Mouse (Mus musculus): ENCODE results near the gene Hoxd9. TPM values are rescaled to one million over a fixed set of nuclear protein-coding genes. Genes with fewer than 3 reads are reported as not detected.

The Hoxd9 gene
- total and polyA plus RNA-seq, 3 experiments = 0.10 to 0.29 (median 0.16) TPM

- Histone ChIP-seq H3K36me3 (ENCODE audit: control insufficient read depth, insufficient read depth, low read length) (no peaks in the 10 kb centered on the region), H3K27me3 (ENCODE audit: control insufficient read depth, insufficient read depth, low read length) (peaks cover 24% of the 10 kb centered on the region), H3K4me3 (no peak overlapping the region), H3K79me2 (replicated peaks; ENCODE audit: control insufficient read depth, insufficient read depth, low read length) (no peaks in the 10 kb centered on the region), H3K4me1 (ENCODE audit: control insufficient read depth, insufficient read depth, low read length) (no peaks in the 10 kb centered on the region), H3K9ac (ENCODE audit: low read depth, low read length) (no peak overlapping the region), H3K27ac (no peak overlapping the region)
- intact Hi-C loops (cut with DNase I) = no loop called here
- WGBS = 6% methylated on average over 36 of the region's 36 CpGs
- TF ChIP-seq POLR2A (IDR thresholded peaks at IDR 0.05; ENCODE audit: insufficient read depth, low read depth, low read length) (no peak), CTCF (IDR thresholded peaks at IDR 0.05) (no peak), EP300 (IDR thresholded peaks at IDR 0.05; ENCODE audit: insufficient read depth, low read depth, low read length) (no peak)
- DNase-seq = peak in 1 of 2 experiments; percentile 49
These were observed 30.2 kb upstream of the Hoxd9 start for GRCm38 (mm10) chr2:74667191-74667841.

GRCm38 (mm10) chr2:74667842-74668357 is 29.6 kb upstream of the Hoxd9 start, which contains the start of gene Hoxd13:
TSS of gene Hoxd13 (plus strand) at chr2:74668310.
- Histone ChIP-seq H3K4me3 (peak within 1 kb of the TSS; percentile 36), H3K27me3 (ENCODE audit: control insufficient read depth, insufficient read depth, low read length) (peaks cover 26% of the 10 kb centered on the region), H3K9ac (ENCODE audit: low read depth, low read length) (no peak within 1 kb of the TSS), H3K27ac (no peak within 1 kb of the TSS), H3K4me1 (ENCODE audit: control insufficient read depth, insufficient read depth, low read length) (no peaks in the 10 kb centered on the region), H3K79me2 (replicated peaks; ENCODE audit: control insufficient read depth, insufficient read depth, low read length) (no peaks in the 10 kb centered on the region), H3K36me3 (ENCODE audit: control insufficient read depth, insufficient read depth, low read length) (no peaks in the 10 kb centered on the region)
- intact Hi-C loops (cut with DNase I) = no loop called here
- no peak for DNase-seq
- WGBS = 1% methylated on average over 45 of the region's 51 CpGs
- TF ChIP-seq CTCF (IDR thresholded peaks at IDR 0.05) (no peak), POLR2A (IDR thresholded peaks at IDR 0.05; ENCODE audit: insufficient read depth, low read depth, low read length) (no peak), EP300 (IDR thresholded peaks at IDR 0.05; ENCODE audit: insufficient read depth, low read depth, low read length) (no peak)

GRCm38 (mm10) chr2:74668370-74669229 is 28.9 kb upstream of the Hoxd9 start:
- Histone ChIP-seq H3K27me3 (ENCODE audit: control insufficient read depth, insufficient read depth, low read length) (peaks cover 24% of the 10 kb centered on the region), H3K27ac (no peak overlapping the region), H3K79me2 (replicated peaks; ENCODE audit: control insufficient read depth, insufficient read depth, low read length) (no peaks in the 10 kb centered on the region), H3K36me3 (ENCODE audit: control insufficient read depth, insufficient read depth, low read length) (no peaks in the 10 kb centered on the region), H3K4me1 (ENCODE audit: control insufficient read depth, insufficient read depth, low read length) (no peaks in the 10 kb centered on the region), H3K9ac (ENCODE audit: low read depth, low read length) (no peak overlapping the region), H3K4me3 (peak overlapping the region; percentile 36)
- intact Hi-C loops (cut with DNase I) = no loop called here
- DNase-seq = peak in 1 of 2 experiments; percentile 53
- WGBS = 1% methylated on average over 71 of the region's 74 CpGs
- no peak for TF ChIP-seq EP300 (IDR thresholded peaks at IDR 0.05; ENCODE audit: insufficient read depth, low read depth, low read length)
- TF ChIP-seq POLR2A (IDR thresholded peaks at IDR 0.05; ENCODE audit: insufficient read depth, low read depth, low read length) = no peak
- TF ChIP-seq CTCF (IDR thresholded peaks at IDR 0.05) = no peak

GRCm38 (mm10) chr2:74669230-74669578 is 28.3 kb upstream of the Hoxd9 start:
- no peaks in the 10 kb centered on the region for H3K4me1 ChIP-seq (ENCODE audit: control insufficient read depth, insufficient read depth, low read length)
- WGBS = 5% methylated on average over 3 of the region's 3 CpGs
- no peak overlapping the region for H3K27ac ChIP-seq
- intact Hi-C loops (cut with DNase I) = no loop called here
- H3K9ac ChIP-seq (ENCODE audit: low read depth, low read length) = no peak overlapping the region
- H3K4me3 ChIP-seq = no peak overlapping the region
- TF ChIP-seq EP300 (IDR thresholded peaks at IDR 0.05; ENCODE audit: insufficient read depth, low read depth, low read length) (no peak), CTCF (IDR thresholded peaks at IDR 0.05) (no peak), POLR2A (IDR thresholded peaks at IDR 0.05; ENCODE audit: insufficient read depth, low read depth, low read length) (no peak)
- no peaks in the 10 kb centered on the region for H3K36me3 ChIP-seq (ENCODE audit: control insufficient read depth, insufficient read depth, low read length)
- no peak for DNase-seq
- no peaks in the 10 kb centered on the region for H3K79me2 ChIP-seq (replicated peaks; ENCODE audit: control insufficient read depth, insufficient read depth, low read length)
- H3K27me3 ChIP-seq (ENCODE audit: control insufficient read depth, insufficient read depth, low read length) = peaks cover 26% of the 10 kb centered on the region

GRCm38 (mm10) chr2:74669650-74670235 is 27.8 kb upstream of the Hoxd9 start:
- H3K79me2 ChIP-seq (replicated peaks; ENCODE audit: control insufficient read depth, insufficient read depth, low read length) = no peaks in the 10 kb centered on the region
- H3K27me3 ChIP-seq (ENCODE audit: control insufficient read depth, insufficient read depth, low read length) = peaks cover 26% of the 10 kb centered on the region
- no peak overlapping the region for H3K9ac ChIP-seq (ENCODE audit: low read depth, low read length)
- no peak overlapping the region for H3K27ac ChIP-seq
- TF ChIP-seq CTCF (IDR thresholded peaks at IDR 0.05) (no peak), EP300 (IDR thresholded peaks at IDR 0.05; ENCODE audit: insufficient read depth, low read depth, low read length) (no peak), POLR2A (IDR thresholded peaks at IDR 0.05; ENCODE audit: insufficient read depth, low read depth, low read length) (no peak)
- intact Hi-C loops (cut with DNase I) = loop anchor here (5.0 kb wide), 1 partner anchor 1087 kb away; the partner anchor contains the start of gene Chrna1
- H3K4me1 ChIP-seq (ENCODE audit: control insufficient read depth, insufficient read depth, low read length) = no peaks in the 10 kb centered on the region
- no peaks in the 10 kb centered on the region for H3K36me3 ChIP-seq (ENCODE audit: control insufficient read depth, insufficient read depth, low read length)
- 6% methylated on average over 14 of the region's 14 CpGs for WGBS
- no peak for DNase-seq
- no peak overlapping the region for H3K4me3 ChIP-seq
